Mouse (Mus musculus) Muller cell, postnatal 12 days (primary cell): Measurements from ENCODE around the gene Abcb6.

ENCODE experiments used
- DNase-seq: peaks from one replicate; pipeline ENCODE4 v3.0.0-alpha.2; 2015; ENCODE audit errors: inconsistent ontology term

The Abcb6 gene

DNA sequence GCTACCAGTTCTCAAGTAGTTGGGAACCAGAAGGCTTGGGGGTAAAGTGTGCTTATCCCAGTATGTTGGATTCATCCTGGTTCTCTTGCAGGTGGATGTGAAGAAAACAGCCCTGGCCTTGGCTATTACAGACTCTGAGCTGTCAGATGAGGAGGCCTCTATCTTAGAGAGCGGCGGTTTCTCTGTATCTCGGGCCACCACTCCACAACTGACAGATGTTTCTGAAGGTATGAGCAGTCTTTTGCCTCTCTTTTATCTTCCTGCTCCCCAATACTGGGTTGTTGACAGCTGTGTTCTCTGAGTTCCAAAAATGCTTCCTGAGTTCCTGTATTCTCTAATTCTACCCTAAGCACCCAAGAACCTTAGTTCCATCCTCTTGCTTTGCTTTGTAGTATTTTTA lies 34.6 kb downstream of the Abcb6 start:
- no peak for DNase-seq

DNA sequence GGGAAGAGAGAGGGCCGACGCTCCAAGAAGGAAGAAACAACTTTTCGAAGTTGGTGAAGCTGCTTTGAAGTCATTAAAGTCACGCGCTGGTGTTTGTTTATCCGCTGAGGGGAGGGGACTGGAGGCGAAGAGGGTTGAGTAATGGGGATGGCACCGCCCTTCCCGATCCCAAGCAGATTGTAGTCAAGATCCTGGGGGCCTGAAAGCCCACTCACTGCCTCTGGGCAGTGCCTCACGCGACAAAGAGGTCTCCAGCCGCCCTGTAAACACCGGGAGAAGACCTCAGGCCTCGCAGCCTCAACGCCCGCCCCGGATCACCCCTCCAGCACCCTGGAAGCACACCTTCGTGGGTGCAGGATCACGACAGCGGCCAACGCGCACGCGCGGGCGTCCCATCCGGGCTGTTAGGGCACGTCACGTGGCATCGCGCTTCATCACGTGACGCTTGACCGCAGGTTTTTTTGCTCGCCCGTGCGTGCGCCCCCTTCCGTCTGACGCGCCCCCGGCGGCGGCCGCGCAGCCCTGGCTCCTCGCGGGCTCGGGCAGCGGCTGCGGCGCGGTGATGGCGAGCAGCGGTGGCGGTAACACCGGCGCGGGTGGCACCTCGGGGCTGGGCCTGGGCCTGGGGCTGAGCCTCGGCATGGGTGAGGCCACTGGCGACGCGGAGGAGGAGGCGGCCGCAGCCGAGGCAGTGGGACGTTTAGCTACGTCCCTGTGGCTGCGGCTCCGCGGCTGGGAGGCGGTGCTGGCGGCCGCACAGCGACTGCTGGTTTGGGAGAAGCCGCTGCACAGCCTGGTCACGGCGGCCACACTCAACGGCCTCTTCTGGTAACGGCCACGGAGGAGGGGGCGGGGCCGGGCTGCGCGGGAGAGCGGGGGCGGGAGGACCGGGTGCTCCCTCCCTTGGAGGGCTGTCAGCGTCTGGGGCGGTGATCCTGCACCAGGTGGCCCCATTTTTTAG lies 37.6 kb downstream of the Abcb6 start, which contains the start of the genes Cnppd1 and Retreg2:
TSS of gene Cnppd1 (minus strand) at position 411 of the 961 bp plus-strand sequence.
TSS of gene Retreg2 (plus strand) at position 478 of the 961 bp plus-strand sequence.
- peak; percentile 97 for DNase-seq

- DNase-seq: peak; percentile 72
These were observed 38.6 kb downstream of the Abcb6 start for GRCm38 (mm10) chr1:75141486-75142190.

- DNase-seq: peak; percentile 87
These were observed 39.5 kb downstream of the Abcb6 start for GRCm38 (mm10) chr1:75140601-75141190.

DNA sequence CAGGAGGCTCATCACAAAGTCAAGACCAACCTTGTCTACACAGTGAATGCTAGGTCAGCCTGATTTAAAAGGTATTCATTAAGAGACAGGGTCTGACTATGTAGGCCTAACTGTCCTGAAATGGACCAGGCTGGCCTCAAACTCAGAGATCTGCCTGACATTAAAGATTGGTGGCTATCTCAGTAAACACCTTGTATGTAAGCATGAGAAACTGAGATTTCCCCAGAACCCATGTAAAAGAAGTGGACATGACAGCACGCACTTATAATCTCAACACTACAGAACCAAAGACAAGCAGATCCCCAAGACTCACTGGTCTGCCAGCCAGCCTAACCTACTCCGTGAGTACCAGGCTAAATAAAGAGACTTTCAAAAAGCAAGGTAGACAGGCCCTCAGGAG lies 41.7 kb downstream of the Abcb6 start:
- no peak for DNase-seq

DNA sequence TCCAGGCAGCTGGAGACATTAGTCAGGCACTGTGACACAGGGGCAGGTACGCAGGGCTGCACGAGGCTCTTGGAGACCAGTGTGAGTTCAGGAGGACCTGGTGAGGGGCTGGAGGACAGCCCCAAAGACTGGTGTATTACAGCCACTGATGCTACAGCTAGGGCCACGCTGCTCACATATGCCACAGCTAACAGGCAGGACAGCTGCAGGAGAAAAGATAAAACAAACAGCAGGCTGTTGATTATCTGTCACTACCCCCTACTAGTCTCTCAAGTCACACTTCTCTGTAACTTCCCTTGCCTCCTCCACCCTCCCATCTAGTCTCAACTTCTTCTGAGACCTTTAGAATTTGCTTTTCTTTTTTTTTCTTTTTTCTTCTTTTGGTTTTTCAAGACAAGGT lies 43.5 kb downstream of the Abcb6 start:
- DNase-seq: no peak

- DNase-seq: no peak
These were observed 43.9 kb downstream of the Abcb6 start for GRCm38 (mm10) chr1:75136293-75136692.

DNA sequence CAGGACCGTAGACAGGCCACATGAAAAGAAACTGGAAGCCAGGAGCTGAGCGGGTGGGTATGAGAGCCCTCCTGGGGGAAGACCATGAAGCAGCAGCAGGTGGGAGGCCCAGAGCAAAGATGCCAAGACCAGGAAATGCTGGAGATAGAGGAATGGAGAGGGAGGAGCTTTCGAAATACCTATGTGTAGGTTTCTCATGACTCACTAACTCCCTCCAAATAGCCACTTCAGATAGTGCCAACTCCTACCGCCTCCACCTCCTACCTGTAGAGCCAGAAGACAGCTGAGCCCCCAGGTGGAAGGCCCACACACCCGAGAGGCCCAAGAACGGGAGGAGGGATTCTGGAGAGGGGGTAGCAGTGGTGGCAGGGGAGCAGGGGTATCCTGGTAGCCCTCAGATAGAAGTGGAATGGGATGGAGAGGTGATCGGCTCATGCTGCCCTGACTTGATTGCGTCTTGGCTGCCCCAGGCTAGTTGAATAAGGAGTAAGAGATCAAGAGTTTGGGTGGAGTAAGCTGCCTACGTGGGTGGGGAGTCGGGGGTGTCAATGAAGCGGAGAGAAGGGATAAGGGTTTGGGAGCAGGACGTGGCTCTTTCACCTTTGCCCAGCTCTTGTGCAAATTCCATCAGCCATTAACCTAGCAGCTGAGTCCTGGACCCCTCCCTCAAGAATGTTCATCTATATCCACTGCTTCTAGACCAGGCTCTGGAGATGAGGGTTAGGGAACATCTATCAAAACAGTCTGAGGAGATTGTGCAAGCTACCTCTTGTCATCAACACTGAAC lies 46.6 kb downstream of the Abcb6 start, which contains the start of gene Slc23a3:
TSS of gene Slc23a3 (minus strand) at position 470 of the 787 bp plus-strand sequence.
- no peak for DNase-seq

DNA sequence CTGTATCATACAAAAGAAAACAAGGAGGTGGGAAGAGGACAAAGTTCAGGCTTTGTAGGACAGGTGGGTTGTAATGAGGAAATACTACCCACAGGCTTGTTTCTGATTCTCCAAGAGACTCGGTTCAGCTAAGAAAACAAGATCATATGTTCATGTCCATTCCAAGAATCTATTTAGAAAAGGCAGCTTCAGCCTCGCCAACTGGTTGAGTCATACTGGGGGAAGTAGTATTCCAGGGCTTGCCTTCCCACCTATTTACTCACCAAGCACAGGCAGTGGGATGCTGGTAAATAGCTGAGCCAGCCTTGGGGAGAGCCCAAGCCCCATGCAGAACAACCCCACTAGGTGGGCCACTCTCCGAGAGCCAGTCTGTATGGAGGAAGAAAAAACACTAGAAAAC lies 51.6 kb downstream of the Abcb6 start:
- no peak for DNase-seq

DNA sequence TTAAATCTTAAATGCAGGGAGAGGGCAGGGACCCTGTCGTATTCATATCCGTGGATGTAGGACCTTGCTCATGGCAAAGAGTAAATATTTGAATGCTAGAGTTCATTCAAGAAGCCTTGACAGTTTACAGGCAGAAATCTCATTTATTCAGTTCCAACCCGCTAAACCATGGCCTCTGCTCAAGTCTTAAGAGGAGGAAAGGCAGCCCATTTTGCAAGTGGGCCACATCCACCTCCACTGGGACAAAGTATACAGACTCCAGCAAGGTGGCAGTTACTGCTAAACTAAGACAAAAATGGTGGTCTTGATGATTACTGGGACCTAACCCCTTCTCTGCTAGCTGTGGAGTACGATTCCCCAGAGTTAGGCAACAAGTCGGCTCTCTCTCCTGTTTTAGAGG lies 54.8 kb downstream of the Abcb6 start:
- no peak for DNase-seq

DNA sequence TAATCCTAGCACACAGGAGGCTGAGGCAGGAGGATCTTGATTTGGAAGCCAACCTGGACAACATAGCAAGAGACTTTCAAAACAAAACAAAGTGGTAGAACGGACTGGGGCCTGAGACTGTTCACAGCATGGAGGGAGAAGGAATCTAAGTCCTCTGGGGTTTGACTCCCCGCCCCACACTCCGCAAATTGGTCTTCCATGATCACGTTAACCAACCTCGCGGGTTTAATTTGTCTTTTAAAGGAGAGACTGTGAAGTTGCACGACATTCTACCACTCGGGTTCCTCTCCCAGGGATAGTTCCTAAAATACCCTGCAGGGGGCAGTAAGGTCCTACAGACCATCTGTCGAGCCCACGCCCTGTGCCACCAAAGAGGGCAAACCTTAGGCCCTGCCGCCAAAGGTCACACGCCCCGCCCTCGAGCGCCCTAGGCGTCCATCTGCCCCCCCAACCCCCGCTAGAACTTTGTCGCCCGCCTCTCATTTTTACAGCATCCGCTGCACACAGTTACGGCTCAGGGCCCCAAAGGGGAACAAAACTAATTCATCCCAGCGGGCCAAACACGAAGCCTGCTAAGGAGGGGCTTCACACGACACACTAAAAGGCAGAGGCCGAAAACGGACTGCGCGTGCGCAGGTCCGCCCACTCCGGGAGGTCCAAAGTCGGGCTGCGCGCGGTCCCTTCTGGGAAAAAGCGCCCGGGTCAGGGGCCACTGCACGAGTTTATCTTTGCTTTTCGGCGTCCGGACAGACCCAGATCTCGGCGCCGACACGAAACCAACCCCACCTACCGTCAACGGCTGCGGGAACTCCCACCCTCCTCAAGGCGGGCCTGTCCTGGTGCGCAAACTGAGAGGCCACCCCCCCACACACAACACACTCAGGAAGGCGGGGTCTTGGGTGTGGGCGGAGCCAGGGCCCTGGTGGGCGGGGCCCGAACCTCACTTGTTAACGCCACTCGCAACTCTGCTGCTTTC lies 55.6 kb downstream of the Abcb6 start, which contains the start of gene Nhej1:
TSS of gene Nhej1 (minus strand) at position 855 of the 976 bp plus-strand sequence.
- DNase-seq: peak; percentile 98

DNA sequence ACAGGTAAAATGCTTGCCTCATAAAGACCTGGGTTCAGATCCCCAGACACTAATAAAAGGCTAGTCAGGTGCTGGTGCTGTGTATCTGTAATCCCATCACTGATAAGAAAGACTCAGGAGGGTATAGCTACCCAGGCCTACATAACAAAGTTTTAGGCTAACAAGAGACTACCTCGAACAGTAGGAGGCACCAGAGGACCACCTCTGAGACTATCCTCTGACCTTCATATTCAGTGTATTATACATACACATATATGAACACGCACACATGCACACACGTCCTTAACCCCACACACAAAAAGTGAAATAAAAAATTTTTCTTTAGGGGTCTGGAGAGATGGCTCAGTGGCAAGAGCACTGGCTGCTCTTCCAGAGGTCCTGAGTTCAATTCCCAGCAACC lies 58.0 kb downstream of the Abcb6 start:
- no peak for DNase-seq
